Mouse (Mus musculus) urinary bladder, postnatal 14 days (tissue): ENCODE results near the gene Ralgds.

ENCODE experiments used
- DNase-seq: peaks from one replicate; pipeline ENCODE4 v3.0.0; 2021; ENCODE audit warnings: low spot score

The Ralgds gene

GRCm38 (mm10) chr2:28505795-28506194, 7.1 kb upstream of the Ralgds start, which contains the start of gene Gm10134:
Gene Gm10134, plus strand, starts transcription at chr2:28506095.
- DNase-seq, result no peak

GRCm38 (mm10) chr2:28506291-28506690, 6.6 kb upstream of the Ralgds start:
- DNase-seq, result peak; percentile 1

GRCm38 (mm10) chr2:28511600-28511999, 1.3 kb upstream of the Ralgds start:
- peak; percentile 2 for DNase-seq

- DNase-seq, result peak; percentile 62
These were observed 776 bp downstream of the Ralgds start for GRCm38 (mm10) chr2:28513431-28514370.

- peak; percentile 88 for DNase-seq
These were observed 1.6 kb downstream of the Ralgds start for GRCm38 (mm10) chr2:28514489-28514888.

- DNase-seq, result peak; percentile 91
These were observed 4.4 kb downstream of the Ralgds start for GRCm38 (mm10) chr2:28517206-28517909.

GRCm38 (mm10) chr2:28518231-28518630, 5.3 kb downstream of the Ralgds start:
- DNase-seq, result no peak

- DNase-seq, result no peak
These were observed 7.7 kb downstream of the Ralgds start for GRCm38 (mm10) chr2:28520581-28520980.

GRCm38 (mm10) chr2:28521571-28522151, 8.7 kb downstream of the Ralgds start:
- no peak for DNase-seq

GRCm38 (mm10) chr2:28522166-28522565, 9.2 kb downstream of the Ralgds start:
- no peak for DNase-seq

- peak; percentile 88 for DNase-seq
These were observed 10.8 kb downstream of the Ralgds start for GRCm38 (mm10) chr2:28523643-28524117.

- no peak for DNase-seq
These were observed 11.5 kb downstream of the Ralgds start for GRCm38 (mm10) chr2:28524406-28524805.

- peak; percentile 88 for DNase-seq
These were observed 12.5 kb downstream of the Ralgds start for GRCm38 (mm10) chr2:28525219-28525942.

GRCm38 (mm10) chr2:28525943-28526876, 13.3 kb downstream of the Ralgds start:
- no peak for DNase-seq

GRCm38 (mm10) chr2:28527436-28528353, 14.8 kb downstream of the Ralgds start:
- DNase-seq, result no peak

GRCm38 (mm10) chr2:28528354-28528730, 15.4 kb downstream of the Ralgds start:
- no peak for DNase-seq

GRCm38 (mm10) chr2:28529856-28530255, 16.9 kb downstream of the Ralgds start:
- DNase-seq, result no peak

GRCm38 (mm10) chr2:28530311-28530710, 17.4 kb downstream of the Ralgds start:
- no peak for DNase-seq

- DNase-seq, result peak; percentile 92
These were observed 20.2 kb downstream of the Ralgds start for GRCm38 (mm10) chr2:28532938-28533771.
